Comparison of ENCODE assay signal across 21 mouse cellular contexts in the genomic region with DNA sequence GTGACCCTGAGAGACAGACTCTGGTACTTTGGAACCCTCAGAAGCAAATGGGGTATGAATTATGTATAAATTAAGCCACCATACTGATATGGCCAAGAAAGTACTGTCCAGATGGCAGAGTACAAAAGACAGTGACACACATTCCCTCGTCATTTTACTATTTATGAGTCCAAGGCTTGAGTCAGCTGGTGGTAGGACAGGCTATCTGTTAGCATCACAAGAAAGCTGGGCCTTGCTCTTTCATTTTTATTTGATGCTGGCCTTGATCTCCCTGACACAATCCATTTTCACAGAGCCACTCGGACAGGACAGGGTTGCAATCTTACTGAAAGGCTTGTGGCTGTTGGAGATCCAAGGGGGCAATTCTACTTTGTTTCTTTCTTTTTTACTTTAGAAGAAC.
DNase-seq lines count a peak whose midpoint lies in the region; ATAC-seq lines count a peak whose summit lies in the region.
"Had no signal": no experiment of that assay in that cellular context is flagged by ENCODE, and none has a peak within 500 bp of the region (broad histone marks: within the 10 kb centered on the region; RNA-seq: fewer than 3 reads in every experiment).

No protein-coding gene starts in this region.

- WGBS in midbrain, embryonic 13.5 days: 66% methylated on average over 2 of the region's 2 CpGs
- 53% methylated on average over 2 of the region's 2 CpGs for WGBS in midbrain, embryonic 14.5 days
- WGBS in hindbrain, embryonic 10.5 days: 78% methylated on average over 2 of the region's 2 CpGs

- no peak overlapping the region for H3K4me2 ChIP-seq in midbrain, embryonic 13.5 days (replicated peaks)
- no peak overlapping the region for H3K4me2 ChIP-seq in midbrain, embryonic 14.5 days (ENCODE audit: low read length)
- H3K4me2 ChIP-seq: embryonic facial prominence, embryonic 15.5 days; heart, embryonic 13.5 days; hindbrain, embryonic 12.5 days had no signal

- DNase-seq in adrenal gland, adult (ENCODE audit: inconsistent age in 2 of 2, low spot score in 1 of 2): peak; percentile 34 to 79
- DNase-seq in adrenal gland, postnatal 25 days: no peak
- no peak for DNase-seq in frontal cortex, postnatal 14 days (ENCODE audit: low spot score in 2 of 2)
- DNase-seq in midbrain, embryonic 14.5 days: no peak
- no peak for DNase-seq in hindbrain, embryonic 10.5 days (ENCODE audit: low spot score)
- DNase-seq: cerebellum, adult 2 months; cerebellum, postnatal 10 days; embryo, embryonic 11 days; gastrocnemius, adult 2 months; gastrocnemius, postnatal 25 days; heart, postnatal 36 days had no signal

- no peaks in the 10 kb centered on the region for H3K36me3 ChIP-seq in midbrain, embryonic 13.5 days
- no peaks in the 10 kb centered on the region for H3K36me3 ChIP-seq in midbrain, embryonic 14.5 days (ENCODE audit: control insufficient read depth, insufficient read depth, low read length)
- H3K36me3 ChIP-seq in hindbrain, embryonic 10.5 days: no peaks in the 10 kb centered on the region
- H3K36me3 ChIP-seq: embryonic facial prominence, embryonic 15.5 days; forebrain, embryonic 10.5 days; heart, embryonic 13.5 days; hindbrain, embryonic 12.5 days had no signal

- no peak overlapping the region for H3K27ac ChIP-seq in midbrain, embryonic 13.5 days
- H3K27ac ChIP-seq in midbrain, embryonic 14.5 days (replicated peaks; ENCODE audit: low read depth, low read length): no peak overlapping the region
- no peak overlapping the region for H3K27ac ChIP-seq in hindbrain, embryonic 10.5 days
- H3K27ac ChIP-seq: embryonic facial prominence, embryonic 15.5 days; forebrain, embryonic 10.5 days; gastrocnemius, adult 2 months; heart, embryonic 13.5 days; hindbrain, embryonic 12.5 days had no signal

- peaks cover 16% of the 10 kb centered on the region for H3K4me1 ChIP-seq in midbrain, embryonic 13.5 days (replicated peaks)
- H3K4me1 ChIP-seq in midbrain, embryonic 14.5 days (ENCODE audit: control insufficient read depth, insufficient read depth, low read length): no peaks in the 10 kb centered on the region; the same call in 1 of the 2 replicates
- H3K4me1 ChIP-seq in hindbrain, embryonic 10.5 days (replicated peaks): 0 out of 2 replicates have a peak, but pooled peaks cover 8% of the 10 kb centered on the region
- H3K4me1 ChIP-seq: embryonic facial prominence, embryonic 15.5 days; forebrain, embryonic 10.5 days; hindbrain, embryonic 12.5 days had no signal

- ATAC-seq in frontal cortex, adult (ENCODE audit: low TSS enrichment): peak; percentile 36; the same call in 1 of the 2 replicates
- 0 out of 2 replicates have a peak, but pooled peaks have one; percentile 31 for ATAC-seq in midbrain, embryonic 13.5 days
- ATAC-seq in midbrain, embryonic 14.5 days (ENCODE audit: low FRiP score, low TSS enrichment): no peak
- ATAC-seq: hindbrain, embryonic 16.5 days; inflammation-experienced regulatory T-cells, adult 6 months; intestine, postnatal 0 days had no signal

- H3K4me3 ChIP-seq in midbrain, embryonic 13.5 days (replicated peaks): no peak overlapping the region
- H3K4me3 ChIP-seq in midbrain, embryonic 14.5 days (replicated peaks; ENCODE audit: low read depth, low read length): no peak overlapping the region
- no peak overlapping the region for H3K4me3 ChIP-seq in hindbrain, embryonic 10.5 days
- H3K4me3 ChIP-seq: embryonic facial prominence, embryonic 15.5 days; erythroblast, embryonic 14.5 days; forebrain, embryonic 10.5 days; gastrocnemius, adult 2 months; heart, embryonic 13.5 days; hindbrain, embryonic 12.5 days had no signal

- H3K9ac ChIP-seq in midbrain, embryonic 13.5 days (replicated peaks): no peak overlapping the region
- H3K9ac ChIP-seq in midbrain, embryonic 14.5 days (replicated peaks; ENCODE audit: low read length): no peak overlapping the region
- H3K9ac ChIP-seq: embryonic facial prominence, embryonic 15.5 days; heart, embryonic 13.5 days; hindbrain, embryonic 12.5 days had no signal

- no peaks in the 10 kb centered on the region for H3K9me3 ChIP-seq in midbrain, embryonic 13.5 days
- H3K9me3 ChIP-seq in midbrain, embryonic 14.5 days (ENCODE audit: control insufficient read depth, low read length): no peaks in the 10 kb centered on the region
- H3K9me3 ChIP-seq in hindbrain, embryonic 10.5 days: no peaks in the 10 kb centered on the region
- H3K9me3 ChIP-seq: embryonic facial prominence, embryonic 15.5 days; forebrain, embryonic 10.5 days; heart, embryonic 13.5 days; hindbrain, embryonic 12.5 days had no signal

- H3K27me3 ChIP-seq in midbrain, embryonic 13.5 days: no peaks in the 10 kb centered on the region
- H3K27me3 ChIP-seq in midbrain, embryonic 14.5 days (ENCODE audit: control insufficient read depth, insufficient read depth, low read length): no peaks in the 10 kb centered on the region
- no peaks in the 10 kb centered on the region for H3K27me3 ChIP-seq in hindbrain, embryonic 10.5 days (ENCODE audit: insufficient read depth, poor library complexity, severe bottlenecking)
- H3K27me3 ChIP-seq: embryonic facial prominence, embryonic 15.5 days; heart, embryonic 13.5 days; hindbrain, embryonic 12.5 days had no signal

Comparison
In these comparisons a context has a peak if more than half of its experiments do, and no peak if none do; other contexts are left out.
1. DNase-seq: peak in adrenal gland, adult (2 of 2); none in adrenal gland, postnatal 25 days (single experiment), frontal cortex, postnatal 14 days (0 of 2), midbrain, embryonic 14.5 days (single experiment) and hindbrain, embryonic 10.5 days (single experiment).